Mouse (Mus musculus) cerebellum, adult 2 months (tissue): ENCODE results near the gene Mog. TPM values are rescaled to one million over a fixed set of nuclear protein-coding genes. Genes with fewer than 3 reads are reported as not detected.

ENCODE experiments used
- DNase-seq, 2 experiments: peaks; one replicate each; pipeline ENCODE4 v3.0.0; 2021
- H3K27ac ChIP-seq: fragments of 200-500 bp; 2 replicates; pipeline ENCODE4 v1.5.1; 2012; ENCODE audit warnings: low read length, control low read depth, inconsistent platforms; ENCODE audit not compliant: insufficient read depth
- H3K27me3 ChIP-seq: fragments of 200-500 bp; 2 replicates; pipeline ENCODE4 v1.6.1; 2012; ENCODE audit warnings: inconsistent platforms, mild to moderate bottlenecking, low read length, moderate library complexity; ENCODE audit not compliant: control insufficient read depth, insufficient read depth
- H3K4me1 ChIP-seq: fragments of 200-500 bp; 2 replicates; pipeline ENCODE4 v1.6.1; 2011; ENCODE audit warnings: low read length; ENCODE audit not compliant: control insufficient read depth, insufficient read depth
- H3K4me3 ChIP-seq: fragments of 200-500 bp; replicated peaks from 2 replicates; pipeline ENCODE3; 2011; ENCODE audit warnings: mild to moderate bottlenecking, low read depth, low read length, control low read depth; ENCODE audit not compliant: insufficient read depth
- CTCF ChIP-seq: fragments of 200-500 bp; IDR thresholded peaks from 2 replicates; pipeline ENCODE4 v1.5.1; 2011; ENCODE audit warnings: low read depth, mild to moderate bottlenecking, control low read depth, low read length, moderate library complexity, borderline replicate concordance; ENCODE audit not compliant: insufficient read depth
- POLR2A ChIP-seq: fragments of 200-500 bp; IDR thresholded peaks from 2 replicates; pipeline ENCODE4 v1.6.1; 2011; ENCODE audit warnings: low read length, control low read depth, borderline replicate concordance; ENCODE audit not compliant: insufficient read depth
- WGBS: fragments of 180-500 bp; shearing (Covaris S2); methylation state at CpG from one replicate; pipeline ENCODE4 v1.1.7; 2018; 5-methylcytosine and 5-hydroxymethylcytosine counted together
- polyA plus RNA-seq: library from polyadenylated mRNA; depleted of rRNA; stranded (reverse); fragments of >200 nt; gene quantifications from 2 replicates; pipeline ENCODE4 v1.2.3, GENCODE M21; 2012

The Mog gene
- polyA plus RNA-seq, 1 experiment, result 178 TPM

DNA sequence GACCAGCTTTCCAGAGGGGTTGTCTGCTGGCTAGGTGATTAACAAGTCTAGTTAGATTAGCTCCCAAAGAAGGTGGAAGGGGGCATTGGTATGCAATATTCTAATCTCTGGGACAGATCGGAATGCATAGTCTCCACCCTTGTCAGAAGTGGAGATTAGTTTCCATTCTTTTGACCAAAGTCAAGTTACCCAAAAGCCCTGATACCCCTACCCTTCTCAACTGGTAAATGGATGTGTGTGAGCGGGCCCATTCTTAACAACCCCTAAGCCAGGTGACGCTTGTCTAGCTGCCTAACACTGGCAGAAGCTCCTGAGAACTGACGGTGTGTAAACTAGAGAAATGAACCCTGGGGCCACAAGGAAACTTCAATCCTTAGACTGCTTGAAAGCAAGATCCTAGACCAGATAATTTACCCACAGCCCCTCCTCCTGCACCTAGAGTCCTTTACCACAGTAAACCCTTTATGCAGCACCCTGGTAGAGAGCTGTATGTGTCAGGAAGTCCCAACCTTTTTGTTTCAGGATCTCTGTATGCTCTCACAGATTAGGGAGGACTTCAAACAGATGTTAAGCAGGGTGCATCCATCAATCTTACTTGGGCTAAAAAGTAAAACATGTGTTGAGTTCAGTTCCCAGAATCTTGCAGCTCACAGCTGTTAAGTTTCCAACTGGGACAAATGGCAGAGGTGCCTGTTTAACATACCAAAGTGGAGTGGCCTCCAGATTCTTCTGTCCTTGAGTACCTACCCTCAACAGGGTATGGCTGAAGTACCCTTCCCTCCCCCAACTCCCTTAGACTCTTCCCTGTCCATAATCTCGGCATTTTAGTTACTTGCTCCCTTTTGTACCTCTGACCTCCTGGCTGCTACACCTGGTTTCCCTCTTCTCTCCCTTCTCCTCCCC lies 40.7 kb downstream of the Mog start:
- no peak overlapping the region for H3K4me3 ChIP-seq
- DNase-seq, result no peak
- H3K27me3 ChIP-seq, result no peaks in the 10 kb centered on the region
- whole genome bisulfite sequencing, result 63% methylated on average over 5 of the region's 5 CpGs
- H3K4me1 ChIP-seq, result no peaks in the 10 kb centered on the region
- no peak for TF ChIP-seq POLR2A
- no peak for TF ChIP-seq CTCF
- no peak overlapping the region for H3K27ac ChIP-seq

DNA sequence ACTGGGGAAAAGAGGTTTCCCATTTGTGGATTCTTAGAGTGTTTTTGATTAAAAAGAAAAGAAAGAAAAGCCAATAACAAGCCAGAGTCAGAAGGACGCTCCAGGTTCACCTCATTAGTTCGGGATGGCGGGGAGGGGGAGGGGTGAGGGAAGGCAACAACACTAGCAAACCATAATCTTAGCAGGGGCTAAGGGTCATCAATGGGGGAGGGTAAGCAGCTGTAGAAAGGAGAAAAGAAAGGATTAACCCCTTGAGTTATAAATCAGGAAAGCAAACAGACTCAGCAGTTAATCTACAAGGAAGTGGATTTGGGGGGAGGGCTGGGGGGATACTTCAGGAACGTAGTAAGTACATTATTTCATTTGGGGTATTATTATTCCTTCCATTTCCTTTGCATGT lies 41.4 kb downstream of the Mog start:
- 28% methylated on average over 4 of the region's 4 CpGs for WGBS
- H3K27me3 ChIP-seq, result no peaks in the 10 kb centered on the region
- DNase-seq, result no peak
- H3K4me1 ChIP-seq, result no peaks in the 10 kb centered on the region
- H3K27ac ChIP-seq, result no peak overlapping the region
- H3K4me3 ChIP-seq, result no peak overlapping the region
- TF ChIP-seq POLR2A, result no peak
- TF ChIP-seq CTCF, result no peak

DNA sequence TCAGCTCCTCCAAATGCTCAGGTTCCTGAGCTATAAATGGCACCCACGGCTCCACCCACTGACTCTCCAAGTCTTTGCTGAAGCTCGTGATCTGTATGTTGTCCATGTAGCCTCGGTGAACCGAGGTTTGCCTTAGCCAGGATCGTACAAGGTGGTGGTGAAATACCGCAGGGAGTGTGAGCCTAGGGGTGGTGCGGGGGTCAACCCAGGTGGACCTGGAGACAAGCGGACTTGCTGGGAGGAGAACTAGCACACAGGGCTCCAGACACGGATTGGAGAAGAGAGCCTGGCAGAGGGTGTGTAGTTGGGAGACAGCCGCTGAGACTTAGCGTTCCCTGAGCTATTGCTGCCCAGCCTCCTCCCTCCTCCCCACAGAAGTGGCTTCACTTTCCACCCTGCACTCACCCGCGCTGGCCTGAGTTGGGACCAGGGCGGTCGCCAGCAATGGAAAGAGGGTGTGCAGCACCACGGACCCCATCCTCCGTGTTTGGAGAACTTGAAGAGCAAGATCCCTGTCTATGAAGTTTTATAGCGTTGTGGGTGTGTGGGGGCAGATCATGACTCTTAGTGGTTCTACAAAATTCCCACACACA lies 41.9 kb downstream of the Mog start, which contains the start of gene 2410137M14Rik:
Gene 2410137M14Rik, minus strand, starts transcription at position 17 of the 593 bp plus-strand sequence.
- H3K4me3 ChIP-seq, result no peak within 1 kb of the TSS
- 15% methylated on average over 18 of the region's 18 CpGs for WGBS
- DNase-seq, result no peak

DNA sequence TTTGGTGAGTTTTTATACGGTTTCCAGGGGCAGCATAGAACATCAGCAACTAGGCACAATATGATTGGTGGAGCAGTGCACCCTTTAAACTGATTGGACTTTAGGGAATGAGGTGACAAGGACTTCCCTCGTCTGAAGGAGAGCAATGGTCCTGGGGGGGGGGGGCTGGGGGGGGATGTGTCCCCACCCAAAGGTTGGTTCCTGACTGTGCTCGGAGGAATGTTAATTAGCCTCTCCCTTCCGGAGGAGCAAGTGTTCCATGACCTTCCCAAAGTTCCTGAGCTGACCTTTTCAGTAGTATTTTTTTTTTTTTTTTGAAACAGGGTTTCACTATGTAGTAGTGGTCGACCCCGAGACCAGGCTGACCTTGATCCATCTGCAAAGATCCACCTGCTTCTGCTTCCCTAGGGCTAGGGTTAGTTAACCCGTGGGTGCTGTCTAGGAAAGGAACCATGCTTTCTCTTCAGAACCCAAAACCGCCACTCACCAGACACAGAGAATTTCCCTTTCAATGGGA lies 49.9 kb downstream of the Mog start:
- H3K4me3 ChIP-seq, result no peak overlapping the region
- H3K27me3 ChIP-seq, result no peaks in the 10 kb centered on the region
- TF ChIP-seq POLR2A, result no peak
- TF ChIP-seq CTCF, result no peak
- 70% methylated on average over 8 of the region's 8 CpGs for WGBS
- DNase-seq, result no peak
- no peak overlapping the region for H3K27ac ChIP-seq
- no peaks in the 10 kb centered on the region for H3K4me1 ChIP-seq

More for the DNA sequence above, 41.9 kb downstream of the Mog start, which contains the start of gene 2410137M14Rik:
- no peaks in the 10 kb centered on the region for H3K27me3 ChIP-seq
- TF ChIP-seq POLR2A, result no peak
- TF ChIP-seq CTCF, result no peak
- no peak within 1 kb of the TSS for H3K27ac ChIP-seq
- no peaks in the 10 kb centered on the region for H3K4me1 ChIP-seq

DNA sequence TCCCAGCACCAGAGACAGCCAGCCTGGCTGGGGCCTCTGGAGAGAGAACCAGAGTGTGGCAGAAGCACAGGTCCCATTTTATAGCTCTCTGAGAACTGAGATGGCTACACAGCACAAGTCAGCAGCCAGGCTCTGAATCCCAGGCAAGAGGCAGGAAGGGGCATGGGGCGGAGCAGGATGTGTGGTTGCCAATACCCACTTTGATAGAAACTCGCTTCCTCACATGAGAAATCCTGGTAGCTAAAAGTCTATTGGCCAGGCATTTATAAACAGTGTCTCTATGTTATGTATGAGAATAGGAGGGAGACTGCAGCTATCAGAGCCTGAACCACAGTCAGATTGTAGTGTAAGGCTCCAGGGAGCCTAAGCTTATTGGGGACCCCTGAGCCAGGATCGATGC lies 50.4 kb downstream of the Mog start:
- Histone ChIP-seq H3K27ac (no peak overlapping the region), H3K4me3 (no peak overlapping the region)
- WGBS, result 79% methylated on average over 3 of the region's 3 CpGs

DNA sequence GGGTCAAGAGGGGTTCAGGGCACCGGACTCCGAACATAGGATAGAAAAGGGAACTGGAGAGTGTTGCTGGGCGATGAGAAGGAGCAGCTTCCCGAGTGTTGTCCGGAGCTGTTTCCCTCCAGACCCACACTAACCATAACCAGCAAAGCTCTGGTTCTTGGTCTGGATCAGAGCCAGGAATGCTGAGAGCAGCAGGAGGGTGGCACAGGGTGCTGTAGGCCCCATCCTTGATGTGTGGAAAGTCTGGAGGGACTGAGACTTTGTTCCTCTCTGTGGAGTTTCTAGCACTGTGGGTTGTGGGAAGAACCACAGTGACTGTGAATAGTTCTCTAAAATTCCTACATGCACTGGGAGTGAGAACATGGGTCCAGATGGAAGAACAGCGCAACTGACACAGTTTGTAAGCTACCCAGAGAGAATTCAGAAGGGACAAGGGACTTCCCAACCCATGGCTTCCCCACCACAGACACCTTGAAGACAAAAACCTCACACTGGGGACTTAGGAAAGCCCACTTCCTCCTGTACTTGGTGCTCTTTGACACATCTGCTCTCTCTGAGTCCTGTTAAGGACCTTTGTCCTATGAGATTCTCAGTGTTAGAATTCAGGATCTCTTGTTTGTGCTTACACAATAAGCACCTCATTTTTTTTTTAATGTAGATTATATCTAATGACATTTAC lies 51.9 kb downstream of the Mog start:
- Histone ChIP-seq H3K4me1 (no peaks in the 10 kb centered on the region), H3K27ac (no peak overlapping the region), H3K4me3 (no peak overlapping the region), H3K27me3 (no peaks in the 10 kb centered on the region)
- DNase-seq, result no peak
- 82% methylated on average over 6 of the region's 6 CpGs for WGBS
- TF ChIP-seq POLR2A (no peak), CTCF (no peak)

More for the DNA sequence above, 50.4 kb downstream of the Mog start:
- Histone ChIP-seq H3K27me3 (no peaks in the 10 kb centered on the region), H3K4me1 (no peaks in the 10 kb centered on the region)
- no peak for DNase-seq
- TF ChIP-seq CTCF (no peak), POLR2A (no peak)

DNA sequence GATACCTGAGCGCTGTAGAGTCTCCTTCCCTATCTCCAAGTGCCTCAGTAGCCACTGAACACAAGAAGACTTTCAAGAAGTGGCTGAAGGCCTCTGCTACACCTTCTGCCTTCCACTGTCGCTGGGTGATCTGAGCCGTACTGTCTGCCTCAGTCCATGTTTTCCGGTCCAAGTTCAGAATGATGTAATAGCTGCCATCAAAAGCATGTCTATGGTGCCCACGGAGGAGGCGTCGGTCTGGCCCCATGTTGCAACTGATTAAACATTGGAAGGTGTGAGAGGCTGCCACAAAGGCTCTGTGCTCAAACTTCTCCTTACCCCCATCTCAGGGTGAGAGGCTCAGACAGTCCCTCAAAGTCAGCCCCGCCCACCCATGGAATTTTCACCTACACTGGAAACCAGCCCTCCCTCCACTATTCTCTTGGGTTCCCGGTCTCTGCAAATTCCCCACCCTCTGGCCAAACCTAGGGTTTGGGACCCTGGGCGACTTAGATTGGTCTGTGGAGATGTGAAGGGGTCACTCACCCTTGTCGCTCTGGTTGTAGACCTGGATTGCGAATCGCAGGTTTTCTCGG lies 52.8 kb downstream of the Mog start:
- no peak for DNase-seq
- WGBS, result 86% methylated on average over 14 of the region's 14 CpGs
- no peaks in the 10 kb centered on the region for H3K27me3 ChIP-seq
- TF ChIP-seq POLR2A (no peak), CTCF (no peak)
- H3K27ac ChIP-seq, result no peak overlapping the region
- H3K4me1 ChIP-seq, result no peaks in the 10 kb centered on the region
- H3K4me3 ChIP-seq, result no peak overlapping the region
